Mouse (Mus musculus) urinary bladder, postnatal 36 days (tissue): ENCODE measurements around the gene B3gnt8.
"Not testable (repeated sequence)": the region's sequence is repeated elsewhere in the genome, so short reads cannot be mapped to it uniquely, and the experiment has no call there.

Experiments
- DNase-seq, 2 experiments: peaks; one replicate each; pipeline ENCODE4 v3.0.0; 2022; ENCODE audit warnings: low spot score in 2 of 2, mixed read lengths in 1 of 2

Gene B3gnt8

DNA sequence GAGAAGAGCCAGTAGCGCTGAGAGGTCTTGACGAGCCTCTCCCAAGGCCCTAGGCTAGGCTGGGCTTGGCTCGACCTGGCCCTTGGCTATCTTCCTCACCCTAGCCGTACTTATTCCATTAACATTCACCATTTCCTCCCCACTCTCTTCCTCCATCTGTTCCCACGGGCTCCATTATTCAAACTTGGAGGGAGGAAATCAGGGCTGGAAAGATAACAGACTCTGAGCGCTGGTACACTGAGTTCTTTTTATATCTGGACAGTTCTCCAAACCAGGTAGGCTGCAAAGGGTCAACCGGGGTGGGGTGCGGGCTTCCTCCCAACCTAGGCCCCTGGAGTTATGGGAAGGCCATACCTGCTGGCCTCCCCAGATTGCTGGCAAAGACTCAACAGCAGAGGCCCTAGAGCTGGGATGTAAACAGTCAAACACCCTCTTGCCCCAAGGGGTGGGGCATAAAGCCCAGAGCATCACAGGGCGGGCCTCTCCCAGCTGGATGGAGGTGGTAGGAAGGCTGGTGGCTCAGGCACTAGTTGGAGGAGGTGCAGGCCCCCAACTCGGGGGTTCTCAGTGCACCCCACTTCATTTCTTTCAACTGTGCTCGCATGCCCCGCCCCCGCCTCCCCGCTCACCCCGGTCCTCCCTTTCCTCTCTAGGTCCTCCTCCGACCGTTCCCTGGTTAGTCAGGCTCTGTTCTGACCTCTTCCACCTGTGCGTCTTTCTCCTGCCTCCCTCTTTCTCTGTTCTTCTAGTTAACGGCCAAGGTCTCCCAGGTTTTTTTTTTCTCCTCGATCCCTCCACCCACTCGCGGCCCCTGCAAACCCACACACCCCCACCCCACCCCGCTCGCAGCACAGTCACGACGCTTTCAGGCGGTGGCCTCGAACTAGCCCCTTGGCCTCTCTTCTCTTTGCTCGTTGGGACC, at the start of gene B3gnt8:
B3gnt8 (plus strand) TSS at position 146 of the 922 bp plus-strand sequence.
- DNase-seq = peak; percentile 54 to 74

DNA sequence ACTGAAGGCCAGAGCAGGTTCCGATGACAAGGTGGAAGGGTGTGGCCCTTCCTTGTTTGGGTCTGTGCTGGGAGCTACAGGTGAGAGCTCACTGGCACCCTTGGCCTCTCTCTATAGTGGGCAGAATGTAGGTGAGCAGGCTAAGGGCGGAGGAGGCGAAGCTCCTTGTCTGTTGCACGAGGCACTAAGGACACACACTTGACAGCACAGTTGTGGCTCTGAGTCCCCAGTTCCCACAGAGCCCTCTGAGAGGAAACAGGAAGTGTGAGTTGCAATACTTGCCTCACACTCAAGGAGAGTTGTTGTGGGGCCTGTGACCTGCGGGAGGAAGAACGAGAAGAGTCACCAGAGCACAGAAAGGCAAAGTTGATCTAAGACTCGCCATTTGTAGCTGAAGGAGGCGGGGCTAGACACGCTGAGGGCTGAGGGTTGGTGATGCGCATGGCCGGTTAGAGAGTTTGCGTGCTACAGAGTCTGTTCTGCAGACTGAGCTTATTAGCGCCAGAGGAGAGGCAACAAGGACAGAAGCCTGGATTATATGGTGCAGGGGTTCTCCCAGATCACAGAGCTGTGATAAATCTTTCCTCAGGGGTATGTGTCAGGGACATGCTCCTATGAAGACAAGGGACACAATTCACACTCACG, 49.5 kb upstream of the B3gnt8 start:
- not testable (repeated sequence) for DNase-seq

DNA sequence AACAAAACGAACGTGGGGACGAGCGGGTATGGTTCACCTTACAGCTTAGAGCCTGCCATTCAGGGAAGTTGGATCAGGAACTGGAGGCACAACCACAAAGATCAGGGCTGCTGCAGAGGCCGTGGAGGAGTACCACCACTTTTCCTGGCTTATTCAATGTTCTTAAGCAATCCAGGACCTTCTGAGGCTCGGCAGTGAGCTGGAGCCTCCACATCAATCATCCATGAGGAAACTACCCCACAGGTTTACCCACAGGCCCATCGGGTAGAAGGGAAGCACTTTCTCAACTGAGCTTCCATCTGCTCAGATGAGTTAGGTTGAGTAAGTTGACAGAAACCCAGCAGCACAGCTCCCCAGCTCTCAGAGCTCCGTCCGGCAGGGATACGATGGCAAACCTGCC, 47.0 kb upstream of the B3gnt8 start:
- no peak for DNase-seq

DNA sequence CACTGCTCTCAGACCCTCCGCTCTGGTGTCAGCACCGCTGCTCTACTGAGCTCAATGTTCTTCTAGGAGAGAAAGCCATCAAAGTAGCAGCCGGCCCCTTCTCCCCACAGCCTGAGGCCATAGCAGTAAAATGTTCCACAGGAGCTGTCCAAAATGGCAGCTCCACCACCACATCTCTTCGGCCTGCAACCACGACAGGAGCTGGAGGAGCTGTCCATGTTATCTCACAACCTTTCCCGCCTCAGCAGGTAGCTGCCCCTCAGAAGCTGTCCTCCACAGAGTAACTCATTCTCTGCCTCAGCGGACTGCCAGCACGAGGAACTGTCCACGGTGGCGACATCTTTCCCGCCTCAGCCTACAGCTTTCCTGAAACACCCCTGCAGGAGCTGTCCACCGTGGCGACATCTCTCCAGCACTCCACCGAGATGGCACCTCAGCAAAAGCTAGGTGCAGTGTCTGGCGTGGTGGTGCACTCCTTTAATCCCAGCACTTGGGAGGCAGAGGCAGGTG, 44.1 kb upstream of the B3gnt8 start:
- no peak for DNase-seq

DNA sequence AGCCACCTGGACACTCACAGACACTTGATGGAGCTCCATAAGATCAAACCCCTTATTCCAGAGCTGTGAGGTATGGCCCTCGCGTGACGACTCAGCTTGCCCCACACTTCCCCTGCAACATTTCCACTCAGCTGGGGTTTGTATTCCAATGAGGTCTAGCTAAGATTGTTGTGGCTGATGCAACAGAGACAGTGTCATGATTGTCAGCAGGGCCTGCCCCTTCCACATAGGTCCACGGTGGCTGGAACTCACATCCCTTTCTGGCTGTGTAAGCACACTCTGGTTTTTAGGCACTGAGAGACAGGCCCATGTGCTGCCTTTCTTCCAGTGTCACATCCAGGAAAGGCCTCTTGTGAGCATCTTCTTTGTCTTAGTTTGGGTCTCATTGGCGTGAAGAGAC, 41.8 kb upstream of the B3gnt8 start:
- no peak for DNase-seq

DNA sequence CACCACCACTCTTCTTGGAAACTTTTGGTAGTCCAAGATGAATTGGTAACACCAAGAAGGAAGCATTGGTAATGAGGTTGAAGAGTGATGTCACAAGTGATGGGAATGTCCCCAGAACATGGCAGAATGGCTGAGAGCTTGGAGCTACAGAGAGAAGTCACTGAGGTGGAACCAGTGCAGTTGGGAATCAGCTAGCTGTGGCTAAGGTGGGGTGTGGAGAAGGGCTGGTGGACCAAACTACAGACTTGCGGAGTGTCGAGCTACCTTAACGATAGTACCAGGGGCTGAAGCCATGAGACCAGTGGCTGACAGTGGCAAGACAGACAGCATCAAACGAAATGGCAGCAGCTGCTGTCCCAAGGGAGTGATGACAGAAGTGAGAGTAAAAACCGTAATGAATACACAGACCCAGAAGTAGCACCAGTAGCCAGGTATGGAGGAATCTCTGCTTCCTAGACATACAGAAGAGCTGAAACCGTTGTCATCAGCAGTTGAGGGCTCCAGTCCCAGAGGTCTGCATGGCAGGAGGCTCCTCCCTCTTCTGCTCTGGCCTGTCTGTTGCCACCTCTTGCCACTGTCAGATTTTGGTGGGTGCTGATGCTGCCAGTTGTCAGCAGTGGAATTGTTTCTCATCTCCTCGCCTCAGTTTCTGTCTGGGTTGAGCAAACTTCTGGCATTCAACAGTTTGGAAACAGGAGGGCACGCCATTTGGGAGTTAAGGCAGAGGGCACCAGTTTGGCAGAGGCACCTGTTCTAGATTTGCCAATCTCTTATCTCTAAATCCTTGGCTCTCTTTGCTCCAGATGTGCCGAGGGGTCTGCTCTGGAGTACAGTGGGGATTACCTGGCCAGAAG, 40.9 kb upstream of the B3gnt8 start:
- DNase-seq = no peak

GRCm38 (mm10) chr7:25591226-25591625, 35.2 kb upstream of the B3gnt8 start:
- DNase-seq = no peak

- DNase-seq = no peak
These were observed 32.6 kb upstream of the B3gnt8 start for GRCm38 (mm10) chr7:25593859-25594258.

DNA sequence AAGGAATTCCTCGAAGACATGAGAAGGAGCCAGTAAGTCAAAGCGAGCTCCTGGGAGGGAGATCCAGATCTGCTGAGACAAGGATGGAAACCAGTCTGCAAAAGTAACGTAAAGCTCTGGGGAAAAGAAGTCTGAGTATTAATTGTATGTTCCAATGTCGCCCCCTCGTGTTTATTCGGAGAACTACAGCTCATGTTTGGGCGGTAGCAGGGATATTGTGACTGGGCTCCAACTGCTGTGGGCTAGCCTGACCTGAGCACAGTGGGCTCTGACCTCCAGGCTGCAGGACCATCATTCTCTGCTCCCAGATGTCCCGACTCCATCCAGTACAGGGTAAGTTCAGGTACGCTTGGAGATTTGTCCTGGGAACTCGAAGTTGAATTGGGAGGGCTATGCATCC, 26.8 kb upstream of the B3gnt8 start:
- peak; percentile 52 to 64 for DNase-seq

DNA sequence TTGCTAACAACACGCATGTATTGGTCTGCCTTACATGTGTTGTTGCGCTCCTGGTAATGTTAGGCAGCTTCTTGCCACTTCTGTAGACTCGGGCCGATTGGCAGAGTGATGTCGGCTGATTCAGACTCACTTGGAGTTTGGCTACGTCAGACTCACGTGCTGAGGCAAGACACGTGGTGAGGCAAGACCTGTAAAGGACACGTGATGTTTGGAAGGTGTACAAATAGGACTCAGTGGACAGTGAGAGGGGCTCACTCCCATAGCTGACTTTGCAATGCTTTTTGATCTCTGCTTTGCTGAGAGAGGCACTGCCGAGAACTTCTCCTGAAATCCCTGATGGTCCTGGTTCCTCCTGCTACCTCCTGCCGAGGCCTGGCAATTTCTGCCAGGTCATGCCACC, 25.8 kb upstream of the B3gnt8 start:
- no peak for DNase-seq

GRCm38 (mm10) chr7:25601346-25601745, 25.1 kb upstream of the B3gnt8 start:
- no peak for DNase-seq

DNA sequence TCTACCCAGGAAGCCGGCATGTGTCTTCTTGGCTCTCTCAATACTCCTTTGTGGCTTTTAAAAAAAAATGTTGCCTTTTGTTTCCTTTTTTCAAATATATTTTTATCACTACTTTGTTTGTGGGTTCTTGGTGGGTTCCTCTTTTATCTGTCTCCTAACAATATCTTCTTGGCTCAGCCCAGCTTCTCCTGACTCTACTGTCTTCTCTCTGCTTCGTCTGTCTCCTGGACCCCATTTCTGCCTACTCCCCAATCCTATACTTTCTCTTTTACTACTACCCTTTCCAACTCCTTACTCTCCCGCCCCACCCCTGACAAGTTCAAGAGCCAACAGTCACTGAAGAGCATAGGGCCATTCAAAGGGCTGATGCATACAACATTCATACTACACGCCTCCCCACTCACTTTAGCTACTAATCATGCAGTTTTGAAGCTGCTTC, 19.8 kb upstream of the B3gnt8 start:
- DNase-seq = no peak

DNA sequence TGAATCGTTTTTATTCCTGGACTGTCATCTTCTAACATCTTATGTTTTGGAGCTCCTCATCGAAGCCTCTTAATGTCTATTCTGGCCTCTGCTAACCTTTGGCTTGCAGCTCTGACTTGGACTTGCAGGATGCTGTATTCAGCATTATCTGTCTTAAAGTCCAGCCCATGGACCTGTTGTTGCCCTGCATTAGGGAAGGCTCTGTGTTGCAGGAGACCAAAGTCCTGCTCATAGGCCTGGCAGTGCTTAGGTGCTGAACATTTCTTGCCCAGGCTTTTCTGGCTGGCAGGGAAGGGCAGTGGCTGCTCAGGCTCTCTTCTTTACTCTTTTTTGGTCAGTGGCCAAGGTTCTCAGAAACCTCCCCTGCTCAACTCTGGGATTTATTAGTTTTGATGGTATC, 19.3 kb upstream of the B3gnt8 start:
- no peak for DNase-seq

- DNase-seq = no peak
These were observed 16.4 kb upstream of the B3gnt8 start for GRCm38 (mm10) chr7:25610056-25610455.

GRCm38 (mm10) chr7:25611501-25611900, 15.0 kb upstream of the B3gnt8 start:
- no peak for DNase-seq

DNA sequence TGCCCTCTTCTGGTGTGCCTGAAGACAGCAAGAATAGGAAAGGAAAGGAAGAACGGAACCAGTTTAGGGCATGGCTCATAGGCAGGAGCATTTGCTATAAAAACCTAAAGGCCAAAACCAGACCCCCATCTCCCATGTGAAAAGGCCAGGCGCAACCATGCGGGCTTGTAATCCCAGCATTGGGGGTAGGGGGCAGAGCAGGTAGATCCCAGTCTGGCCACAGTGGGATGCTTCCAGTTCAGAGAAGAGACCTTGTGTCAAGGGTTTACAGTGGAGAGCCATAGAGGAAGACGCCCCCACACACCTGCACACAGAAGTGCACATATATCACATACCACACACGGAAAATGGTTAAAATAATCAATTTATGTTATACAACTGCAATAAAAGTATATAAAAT, 12.4 kb upstream of the B3gnt8 start:
- no peak for DNase-seq

DNA sequence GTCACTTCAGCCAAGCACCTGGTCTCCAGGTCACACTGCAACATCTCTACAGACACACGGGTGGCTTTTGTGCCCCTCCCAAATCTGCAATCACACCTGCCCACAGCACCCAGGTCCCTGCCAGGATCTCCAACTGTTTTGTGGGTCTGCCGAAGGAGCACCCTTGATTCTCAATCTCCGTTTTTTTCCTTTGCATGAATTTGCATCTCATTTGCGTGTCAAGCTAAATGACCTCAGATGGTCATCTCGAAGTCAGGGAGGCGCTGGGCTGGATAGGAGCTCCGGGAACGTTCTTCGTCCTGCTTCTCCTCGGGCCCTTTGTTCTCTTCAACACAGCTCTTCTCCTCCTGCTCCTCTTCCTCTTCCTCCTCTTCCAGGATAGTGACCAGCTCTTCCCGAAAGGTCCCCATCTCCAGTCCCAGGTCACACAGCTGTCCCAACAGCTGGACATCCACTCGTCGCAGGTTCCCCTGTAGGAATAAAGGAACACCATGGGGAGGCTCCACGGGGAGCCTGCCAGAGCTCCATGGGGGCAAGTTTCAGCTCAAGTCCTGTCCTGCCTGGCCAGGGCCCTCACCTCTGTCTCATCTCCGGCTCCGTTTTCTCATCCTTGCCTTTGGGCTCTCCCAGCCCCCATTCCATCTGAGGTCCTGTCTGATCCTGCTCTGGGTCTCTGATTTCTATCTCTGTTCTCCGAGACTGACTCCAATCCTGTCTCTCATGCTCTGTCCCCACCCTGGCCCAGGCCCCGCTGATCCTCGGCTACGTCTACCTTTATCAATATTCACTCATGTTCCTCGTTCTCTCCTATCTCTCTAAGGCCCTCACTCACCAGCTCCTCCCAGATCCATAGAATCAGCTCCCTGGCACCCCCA, 11.4 kb upstream of the B3gnt8 start:
- no peak for DNase-seq

DNA sequence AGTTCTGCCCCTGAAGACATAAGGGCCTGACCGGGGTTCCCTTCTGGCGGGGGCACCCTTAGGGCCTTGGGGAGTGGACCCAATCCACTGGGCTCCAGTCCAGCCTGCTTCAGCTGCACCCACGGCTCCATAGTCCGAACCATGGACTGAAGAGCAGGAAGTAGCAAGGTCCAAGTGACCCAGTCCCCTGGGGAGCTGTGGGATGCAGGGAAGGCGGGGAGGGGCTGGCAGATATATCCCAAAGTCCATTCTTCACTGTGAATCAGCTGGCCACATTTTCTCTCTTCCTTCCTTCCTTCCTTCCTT, 10.8 kb upstream of the B3gnt8 start, which contains the start of gene Erich4:
Erich4 (minus strand) TSS at position 187 of the 306 bp plus-strand sequence.
- DNase-seq = no peak

- no peak for DNase-seq
These were observed 8.9 kb upstream of the B3gnt8 start for GRCm38 (mm10) chr7:25617376-25618160.
